Mouse (Mus musculus): Measurements from ENCODE around the gene Irak3. TPM values are rescaled to one million over a fixed set of nuclear protein-coding genes. Genes with fewer than 3 reads are reported as not detected.
A peak's percentile ranks its signal among the peaks of the same experiment; 100 is the strongest.
"Not testable (repeated sequence)": the region's sequence is repeated elsewhere in the genome, so short reads cannot be mapped to it uniquely, and the experiment has no call there.

Irak3 gene
- total RNA-seq, 2 experiments from 2014 or later = 0.30 to 0.73 TPM

DNA sequence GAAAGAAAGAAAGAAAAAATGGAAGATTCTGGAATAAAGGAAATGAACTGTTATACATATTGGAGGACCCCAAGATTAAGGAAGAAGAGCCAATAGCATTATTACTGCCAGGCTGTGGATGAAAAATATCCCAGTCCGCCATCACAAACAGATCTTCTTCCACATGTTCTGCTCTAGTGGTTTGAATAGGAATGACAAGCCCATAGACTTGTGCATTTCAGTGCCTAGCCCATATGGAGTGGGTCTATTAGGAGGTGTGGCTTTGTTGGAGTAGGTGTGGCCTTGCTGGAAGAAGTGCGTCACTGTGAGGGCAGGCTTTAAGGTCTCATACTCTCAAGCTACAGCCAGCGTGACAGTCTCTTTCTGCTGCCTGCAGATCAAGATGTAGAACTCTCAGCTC lies 78.2 kb downstream of the Irak3 start:
- intact Hi-C loops (cut with DNase I) = loop anchor here (2.0 kb wide), 2 partner anchors 321 to 479 kb away; no protein-coding TSS in a partner anchor
- no peak for DNase-seq (ENCODE audit: extremely low spot score in 1 of 2, low spot score in 2 of 2)

DNA sequence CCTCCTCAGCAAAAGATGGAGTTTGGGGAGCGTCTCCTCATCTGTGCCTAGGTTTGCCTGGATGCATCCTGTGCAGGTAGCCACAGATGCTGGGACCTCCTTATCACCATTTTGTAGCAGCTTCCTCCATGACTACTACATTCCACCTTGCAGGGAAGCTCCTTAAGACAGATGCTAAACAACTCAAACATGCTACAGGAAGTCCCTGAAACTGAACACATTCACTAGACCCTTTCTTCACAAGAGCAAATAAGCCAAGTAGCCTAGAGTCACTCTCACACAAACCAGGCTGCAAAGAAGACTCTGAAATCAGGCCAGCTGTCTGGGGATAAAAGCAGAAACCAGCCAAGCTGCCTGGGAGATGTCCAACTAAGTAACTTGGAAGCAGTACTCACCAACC lies 86.7 kb downstream of the Irak3 start:
- intact Hi-C loops (cut with DNase I) = no loop called here
- DNase-seq (ENCODE audit: extremely low spot score in 1 of 2, low spot score in 2 of 2) = no peak

- intact Hi-C loops (cut with DNase I) = no loop called here
- DNase-seq (ENCODE audit: extremely low spot score in 1 of 2, low spot score in 2 of 2) = no peak
Observed at GRCm38 (mm10) chr10:120114493-120114892, 87.4 kb downstream of the Irak3 start.

DNA sequence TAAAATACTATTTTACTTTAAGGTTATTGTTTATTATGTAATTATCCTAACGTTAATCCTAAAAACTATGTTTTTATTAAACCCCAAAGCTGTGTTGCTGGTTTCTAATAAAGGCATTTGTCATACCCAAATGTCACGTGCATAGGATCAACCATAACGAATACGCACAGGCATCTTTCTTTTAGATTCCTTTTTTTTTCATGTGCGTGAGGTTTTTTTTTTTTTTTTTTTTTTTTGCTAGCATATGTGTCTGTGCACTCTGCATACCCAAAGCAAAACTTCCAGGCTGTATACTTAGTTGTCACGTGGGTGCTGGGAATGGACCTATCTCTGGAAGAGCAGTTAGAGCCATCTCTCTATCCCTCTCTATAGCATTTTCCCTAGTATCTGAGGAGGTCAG lies 88.0 kb downstream of the Irak3 start:
- no peak for DNase-seq (ENCODE audit: extremely low spot score in 1 of 2, low spot score in 2 of 2)
- intact Hi-C loops (cut with DNase I) = no loop called here

DNA sequence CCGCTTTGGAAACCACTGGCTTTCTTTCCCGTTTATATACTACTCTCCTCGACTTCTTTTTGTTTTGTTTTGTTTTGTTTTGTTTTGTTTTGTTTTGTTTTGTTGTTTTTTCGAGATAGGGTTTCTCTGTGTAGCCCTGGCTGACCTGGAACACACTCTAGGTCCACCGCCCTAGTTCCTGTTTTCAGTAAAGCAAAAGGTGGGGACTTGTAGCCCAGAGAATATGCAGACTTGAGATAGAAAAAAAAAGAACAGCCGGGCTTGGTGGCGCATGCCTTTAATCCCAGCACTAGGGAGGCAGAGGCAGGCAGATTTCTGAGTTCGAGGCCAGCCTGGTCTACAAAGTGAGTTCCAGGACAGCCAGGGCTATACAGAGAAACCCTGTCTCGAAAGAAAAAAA lies 88.4 kb downstream of the Irak3 start:
- intact Hi-C loops (cut with DNase I); DNase-seq (ENCODE audit: extremely low spot score in 1 of 2, low spot score in 2 of 2): not testable (repeated sequence)

- peak; percentile 86 to 96 for DNase-seq (ENCODE audit: extremely low spot score in 1 of 2, low spot score in 2 of 2)
- intact Hi-C loops (cut with DNase I) = no loop called here
Observed at GRCm38 (mm10) chr10:120112507-120113396, 89.2 kb downstream of the Irak3 start, which contains the start of gene Helb. Helb (minus strand) TSS chr10:120112987.

GRCm38 (mm10) chr10:120111691-120112319 lies 90.1 kb downstream of the Irak3 start:
- intact Hi-C loops (cut with DNase I) = no loop called here
- no peak for DNase-seq (ENCODE audit: extremely low spot score in 1 of 2, low spot score in 2 of 2)

- DNase-seq (ENCODE audit: extremely low spot score in 1 of 2, low spot score in 2 of 2) = no peak
- intact Hi-C loops (cut with DNase I) = no loop called here
Observed at GRCm38 (mm10) chr10:120100806-120101205, 101.1 kb downstream of the Irak3 start.

DNA sequence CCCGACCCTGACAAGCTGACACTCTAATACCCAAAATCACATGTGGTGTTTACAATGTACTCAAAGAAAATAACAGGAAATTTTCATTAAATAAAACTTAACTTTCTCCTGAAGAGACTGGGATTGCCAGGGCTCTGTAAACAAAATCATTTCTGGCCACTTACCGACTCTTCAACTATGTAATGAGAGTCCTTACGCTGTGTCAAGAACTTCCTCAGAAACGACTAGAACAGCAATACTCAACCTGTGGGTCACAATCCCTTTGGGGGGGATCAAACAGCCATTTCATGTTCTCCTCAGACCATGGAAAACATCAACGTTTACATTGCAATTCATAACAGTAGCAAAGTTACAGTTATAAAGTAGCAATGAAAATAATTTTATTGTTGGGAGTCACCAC lies 104.4 kb downstream of the Irak3 start:
- intact Hi-C loops (cut with DNase I) = no loop called here
- DNase-seq (ENCODE audit: extremely low spot score in 1 of 2, low spot score in 2 of 2) = no peak

- intact Hi-C loops (cut with DNase I) = no loop called here
- DNase-seq (ENCODE audit: extremely low spot score in 1 of 2, low spot score in 2 of 2) = no peak
Observed at GRCm38 (mm10) chr10:120095716-120096115, 106.2 kb downstream of the Irak3 start.

GRCm38 (mm10) chr10:120095136-120095535 lies 106.8 kb downstream of the Irak3 start:
- intact Hi-C loops (cut with DNase I) = no loop called here
- no peak for DNase-seq (ENCODE audit: extremely low spot score in 1 of 2, low spot score in 2 of 2)

GRCm38 (mm10) chr10:120092548-120092947 lies 109.4 kb downstream of the Irak3 start:
- no peak for DNase-seq (ENCODE audit: extremely low spot score in 1 of 2, low spot score in 2 of 2)
- intact Hi-C loops (cut with DNase I) = no loop called here

Other genes starting within 250 kb of the Irak3 start
- 1 to 10 TPM; 2.6 to 3.7 TPM for gene Helb, start 89.1 kb downstream of the Irak3 start, total RNA-seq (2021)
- 10 to 100 TPM; 60.2 to 60.9 TPM for gene Tmbim4, start 540 bp downstream of the Irak3 start, total RNA-seq (2021)
- 10 to 100 TPM; 12.9 to 15.9 TPM for gene Llph, start 24.9 kb upstream of the Irak3 start, total RNA-seq (2021)

All from left cerebral cortex, postnatal 10 days (tissue).